Mouse (Mus musculus): Measurements from ENCODE around the gene Sumo1. TPM values are rescaled to one million over a fixed set of nuclear protein-coding genes. Genes with fewer than 3 reads are reported as not detected.

The Sumo1 gene
- polyA plus RNA-seq, 1 experiment from 2014 or later, result 333 TPM

DNA sequence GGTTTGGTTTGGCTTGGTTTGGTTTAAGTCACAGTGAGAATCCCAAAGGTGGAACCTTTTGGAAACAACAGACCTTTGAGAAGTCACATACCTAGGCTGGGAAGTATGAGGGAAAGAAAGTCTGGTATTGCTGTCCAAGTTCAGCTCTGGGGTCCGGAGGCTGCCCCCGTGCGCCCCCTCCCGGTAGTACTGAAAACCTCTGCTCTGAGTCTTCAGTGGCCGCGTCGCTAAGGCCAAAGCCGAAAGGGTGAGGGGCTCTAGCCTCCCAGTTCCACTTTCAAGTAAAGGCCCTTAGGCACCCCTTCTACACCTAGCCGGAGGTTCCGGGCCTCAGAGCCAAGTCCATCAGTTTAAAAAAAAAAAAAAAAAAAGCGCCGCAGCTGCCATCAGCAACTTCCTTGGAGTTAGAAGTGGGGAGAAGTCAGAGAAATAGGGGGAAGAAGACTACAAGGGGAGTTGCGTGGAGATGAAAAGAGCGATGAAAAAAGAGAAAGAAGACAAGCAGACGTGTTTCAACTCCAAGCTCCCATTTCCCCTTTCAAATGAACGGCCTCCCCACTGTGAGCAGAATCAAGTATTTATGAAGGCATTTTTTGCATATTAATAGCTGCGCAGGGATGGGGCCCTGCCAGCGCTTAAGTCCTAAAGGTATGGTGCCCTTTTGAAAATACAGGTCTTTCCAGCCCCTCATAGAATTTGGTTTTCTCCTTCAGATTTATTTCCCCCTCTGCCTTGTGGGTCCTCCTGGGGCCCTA is 85.8 kb downstream of the Sumo1 start:
- peaks cover 10% of the 10 kb centered on the region for H3K4me1 ChIP-seq
- 7% methylated on average over 18 of the region's 18 CpGs for WGBS

DNA sequence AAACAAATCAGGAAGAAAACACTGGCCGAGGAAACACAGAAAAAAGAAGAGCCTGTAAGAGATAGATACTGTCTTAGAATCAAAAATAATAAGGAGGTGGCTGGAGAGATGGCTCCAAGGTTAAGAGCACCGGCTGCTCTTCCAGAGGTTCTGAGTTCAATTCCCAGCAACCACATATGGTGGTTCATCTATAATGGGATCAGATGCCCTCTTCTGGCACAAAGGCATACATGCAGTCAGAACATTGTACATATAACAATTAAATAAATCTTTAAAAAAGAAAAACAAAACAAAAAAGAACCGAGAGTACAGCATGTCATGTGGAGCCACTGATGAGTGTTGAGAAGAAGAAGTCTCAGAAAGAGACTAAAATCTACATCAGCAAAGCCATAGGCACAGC is 89.8 kb downstream of the Sumo1 start:
- no peak overlapping the region for H3K27ac ChIP-seq (replicated peaks)
- H3K4me2 ChIP-seq, result no peak overlapping the region
- no peak overlapping the region for H3K4me3 ChIP-seq (replicated peaks)
- no peaks in the 10 kb centered on the region for H3K36me3 ChIP-seq
- ATAC-seq (ENCODE audit: low FRiP score), result no peak
- H3K4me1 ChIP-seq, result peaks cover 10% of the 10 kb centered on the region
- H3K27me3 ChIP-seq (replicated peaks), result no peaks in the 10 kb centered on the region
- no peaks in the 10 kb centered on the region for H3K9me3 ChIP-seq (replicated peaks)
- 82% methylated on average over 3 of the region's 3 CpGs for WGBS
- H3K9ac ChIP-seq (replicated peaks), result no peak overlapping the region

More for the DNA sequence above, 85.8 kb downstream of the Sumo1 start:
- H3K4me3 ChIP-seq (replicated peaks), result 0 out of 2 replicates have a peak overlapping the region, but pooled peaks have one; percentile 4
- H3K4me2 ChIP-seq, result peak overlapping the region; percentile 47
- no peaks in the 10 kb centered on the region for H3K27me3 ChIP-seq (replicated peaks)
- no peak overlapping the region for H3K27ac ChIP-seq (replicated peaks)
- 0 out of 2 replicates have a peak overlapping the region, but pooled peaks have one; percentile 14 for H3K9ac ChIP-seq (replicated peaks)
- no peaks in the 10 kb centered on the region for H3K9me3 ChIP-seq (replicated peaks)
- ATAC-seq (ENCODE audit: low FRiP score), result peak; percentile 63; the same call in 1 of the 2 replicates
- H3K36me3 ChIP-seq, result no peaks in the 10 kb centered on the region

DNA sequence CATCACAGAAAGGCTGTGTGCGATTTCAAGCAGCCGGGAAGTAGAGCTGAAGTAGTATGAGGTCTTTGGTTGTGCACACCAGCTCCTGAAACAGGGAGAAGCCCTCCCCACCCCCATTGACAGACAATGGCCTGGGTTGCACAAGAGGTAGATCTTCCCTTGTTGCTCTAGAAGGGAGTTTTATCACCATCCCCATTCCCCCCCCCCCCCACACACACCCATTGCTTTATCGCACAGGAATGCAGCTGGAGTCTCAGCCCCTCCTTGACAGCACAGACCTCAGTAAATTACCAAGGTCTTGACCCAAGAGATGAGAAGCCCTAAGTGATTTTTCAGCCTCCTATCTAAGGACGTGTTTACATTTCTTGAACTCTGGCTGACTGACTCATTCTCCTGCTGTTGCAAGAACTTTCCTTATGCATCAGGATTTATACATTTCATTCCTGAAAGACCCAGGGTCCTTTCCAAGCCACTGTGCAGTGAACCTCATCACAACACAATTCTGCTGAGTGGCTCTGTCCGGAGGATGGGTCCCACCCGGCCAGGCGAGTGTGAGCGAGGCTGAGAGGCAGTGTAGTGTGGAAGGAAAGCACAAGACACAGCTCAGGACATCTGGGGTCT is 90.4 kb downstream of the Sumo1 start:
- Histone ChIP-seq H3K27me3 (replicated peaks) (no peaks in the 10 kb centered on the region), H3K4me1 (peaks cover 11% of the 10 kb centered on the region), H3K36me3 (no peaks in the 10 kb centered on the region), H3K9ac (replicated peaks) (no peak overlapping the region), H3K4me3 (replicated peaks) (no peak overlapping the region), H3K27ac (replicated peaks) (no peak overlapping the region), H3K4me2 (no peak overlapping the region), H3K9me3 (replicated peaks) (no peaks in the 10 kb centered on the region)
- no peak for ATAC-seq (ENCODE audit: low FRiP score)
- 48% methylated on average over 8 of the region's 8 CpGs for WGBS

DNA sequence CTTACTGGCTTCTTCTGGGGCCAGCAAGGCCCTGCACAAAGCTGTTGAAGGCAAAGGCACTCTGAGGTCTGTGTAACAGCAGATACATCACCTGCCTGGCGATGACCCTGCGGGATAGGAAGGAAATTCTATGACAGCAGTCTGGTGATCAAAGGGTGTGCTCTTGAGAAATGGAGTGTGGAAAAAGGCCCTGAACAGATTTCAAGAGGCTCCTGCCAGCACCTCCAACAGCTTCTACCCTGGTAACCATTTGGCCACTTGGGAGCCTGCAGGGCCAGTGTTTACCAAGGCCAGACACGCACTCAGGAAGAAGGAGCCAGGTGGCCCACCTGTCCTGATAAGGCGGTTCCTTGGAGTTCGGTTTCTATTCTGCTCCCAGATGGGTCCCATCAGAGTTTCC is 91.3 kb downstream of the Sumo1 start:
- no peaks in the 10 kb centered on the region for H3K27me3 ChIP-seq (replicated peaks)
- H3K4me2 ChIP-seq, result no peak overlapping the region
- peaks cover 10% of the 10 kb centered on the region for H3K4me1 ChIP-seq
- no peak for ATAC-seq (ENCODE audit: low FRiP score)
- no peak overlapping the region for H3K4me3 ChIP-seq (replicated peaks)
- no peak overlapping the region for H3K27ac ChIP-seq (replicated peaks)
- 72% methylated on average over 5 of the region's 5 CpGs for WGBS
- no peak overlapping the region for H3K9ac ChIP-seq (replicated peaks)
- no peaks in the 10 kb centered on the region for H3K36me3 ChIP-seq
- no peaks in the 10 kb centered on the region for H3K9me3 ChIP-seq (replicated peaks)

DNA sequence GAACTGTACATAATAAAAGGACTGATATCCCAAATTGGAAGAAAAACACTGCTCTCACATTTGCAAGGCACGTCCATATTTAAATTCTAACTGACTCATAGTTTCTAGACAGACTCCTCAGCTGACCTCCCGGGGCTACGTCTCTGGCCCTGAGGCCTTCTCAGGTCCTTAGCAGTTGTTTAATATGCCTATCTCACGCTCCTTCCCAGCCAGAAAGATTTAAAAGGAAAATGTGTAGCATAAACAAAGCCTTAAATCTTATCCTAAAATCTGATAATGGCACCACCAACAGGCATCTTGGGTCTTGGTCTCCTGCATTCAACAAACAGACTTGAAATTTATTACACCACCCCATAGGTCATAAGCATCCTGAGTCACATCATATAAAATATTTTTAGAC is 91.9 kb downstream of the Sumo1 start:
- H3K4me2 ChIP-seq, result no peak overlapping the region
- H3K9me3 ChIP-seq (replicated peaks), result no peaks in the 10 kb centered on the region
- no peak overlapping the region for H3K27ac ChIP-seq (replicated peaks)
- peaks cover 15% of the 10 kb centered on the region for H3K4me1 ChIP-seq
- 86% methylated on average over 4 of the region's 4 CpGs for WGBS
- H3K36me3 ChIP-seq, result no peaks in the 10 kb centered on the region
- ATAC-seq (ENCODE audit: low FRiP score), result no peak
- H3K27me3 ChIP-seq (replicated peaks), result no peaks in the 10 kb centered on the region
- no peak overlapping the region for H3K9ac ChIP-seq (replicated peaks)
- no peak overlapping the region for H3K4me3 ChIP-seq (replicated peaks)

DNA sequence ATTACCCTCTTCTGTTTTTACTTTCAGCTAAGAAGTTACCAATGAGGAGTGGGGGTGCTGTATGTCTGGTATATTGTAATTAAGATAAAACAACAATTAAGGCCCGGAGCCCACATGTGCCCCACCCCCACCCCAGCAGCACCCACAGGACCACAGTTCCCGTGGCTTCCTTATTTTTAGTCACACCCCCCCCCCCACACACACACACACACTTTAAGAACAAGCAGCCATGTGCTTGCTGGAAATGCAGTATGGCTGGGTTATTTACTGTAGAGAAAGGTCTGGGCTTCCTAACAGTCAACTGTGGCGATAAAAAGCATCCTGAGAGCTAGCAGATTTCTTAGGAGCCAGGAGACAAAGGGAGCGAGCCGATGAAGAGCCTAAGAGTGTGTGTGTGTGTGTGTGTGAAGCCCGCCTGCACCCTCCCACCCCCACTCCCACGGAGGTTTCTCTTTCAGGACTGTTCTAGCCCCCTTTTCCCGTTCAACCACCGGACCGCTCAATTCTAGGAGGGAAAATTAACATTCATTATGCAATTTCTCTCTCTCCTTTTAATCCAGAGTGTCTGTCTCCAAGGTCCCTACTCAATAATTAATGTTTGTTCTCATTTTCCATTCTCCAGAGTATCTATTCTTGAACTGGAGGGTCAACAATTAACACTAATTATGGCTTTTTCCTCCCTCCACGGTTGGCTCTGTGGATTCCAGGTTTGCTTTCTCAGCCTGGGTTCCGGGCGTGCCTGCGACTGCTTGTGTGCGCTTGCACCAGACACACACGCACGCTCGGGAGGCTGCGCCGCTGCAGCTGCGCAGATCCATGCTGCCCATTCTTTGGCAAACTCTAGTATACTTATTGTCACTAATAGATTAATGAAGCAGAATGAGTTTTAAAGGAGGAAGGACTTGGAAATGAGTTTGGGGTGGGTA is 96.1 kb downstream of the Sumo1 start:
- H3K27ac ChIP-seq (replicated peaks), result peak overlapping the region; percentile 81
- H3K4me3 ChIP-seq (replicated peaks), result peak overlapping the region; percentile 31
- H3K4me2 ChIP-seq, result peak overlapping the region; percentile 60
- peak overlapping the region; percentile 29 for H3K9ac ChIP-seq (replicated peaks)
- no peaks in the 10 kb centered on the region for H3K36me3 ChIP-seq
- peaks cover 18% of the 10 kb centered on the region for H3K4me1 ChIP-seq
- 10% methylated on average over 21 of the region's 21 CpGs for WGBS
- peak; percentile 91 for ATAC-seq (ENCODE audit: low FRiP score)
- no peaks in the 10 kb centered on the region for H3K27me3 ChIP-seq (replicated peaks)
- no peaks in the 10 kb centered on the region for H3K9me3 ChIP-seq (replicated peaks)

DNA sequence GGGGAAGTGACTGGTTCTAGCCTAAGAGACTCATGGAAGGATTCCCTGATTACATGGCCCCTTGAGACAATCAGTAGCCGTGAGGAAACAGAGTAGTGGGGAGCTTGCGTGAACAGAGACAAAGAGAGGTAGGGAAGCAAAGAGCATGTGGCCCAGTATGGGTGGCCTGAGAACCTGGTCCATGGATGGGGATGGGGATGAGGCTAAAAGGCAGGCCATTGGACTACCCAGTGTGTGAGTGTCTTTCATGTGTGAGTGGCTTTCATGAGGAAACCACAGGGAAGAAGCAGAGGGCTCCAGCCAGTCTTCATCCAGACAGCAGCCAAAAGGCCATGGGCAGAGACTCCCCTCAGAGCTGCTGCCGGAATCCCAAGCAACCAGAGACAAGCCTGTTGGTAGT is 96.8 kb downstream of the Sumo1 start:
- Histone ChIP-seq H3K9me3 (replicated peaks) (no peaks in the 10 kb centered on the region), H3K4me1 (peaks cover 18% of the 10 kb centered on the region), H3K27me3 (replicated peaks) (no peaks in the 10 kb centered on the region), H3K36me3 (no peaks in the 10 kb centered on the region), H3K4me3 (replicated peaks) (no peak overlapping the region), H3K9ac (replicated peaks) (no peak overlapping the region), H3K4me2 (peak overlapping the region; percentile 60), H3K27ac (replicated peaks) (peak overlapping the region; percentile 81)
- WGBS, result 52% methylated on average over 3 of the region's 3 CpGs
- peak; percentile 12; the same call in 1 of the 2 replicates for ATAC-seq (ENCODE audit: low FRiP score)

DNA sequence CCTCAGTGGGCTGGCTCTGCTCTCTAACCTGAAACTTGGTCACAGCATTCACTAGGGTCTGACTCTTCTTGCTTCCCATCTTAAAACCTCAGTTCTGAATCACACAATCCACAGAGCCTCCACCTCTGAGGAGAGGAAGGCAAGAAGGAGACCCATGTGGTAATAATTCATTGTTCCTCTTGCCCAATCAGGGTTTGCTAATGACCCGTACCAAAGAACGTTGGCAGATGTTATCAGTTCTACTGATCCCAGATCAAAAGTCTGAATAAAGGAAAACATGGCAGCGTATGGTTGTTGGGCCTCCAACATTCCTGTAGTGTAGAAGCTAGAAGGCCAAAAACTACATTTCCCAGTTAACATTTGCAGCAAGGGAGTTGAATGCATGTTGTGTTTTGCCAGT is 99.1 kb downstream of the Sumo1 start:
- ATAC-seq (ENCODE audit: low FRiP score), result no peak
- Histone ChIP-seq H3K9ac (replicated peaks) (no peak overlapping the region), H3K4me2 (no peak overlapping the region), H3K27me3 (replicated peaks) (no peaks in the 10 kb centered on the region), H3K27ac (replicated peaks) (no peak overlapping the region), H3K4me1 (peaks cover 18% of the 10 kb centered on the region), H3K36me3 (no peaks in the 10 kb centered on the region), H3K9me3 (replicated peaks) (no peaks in the 10 kb centered on the region), H3K4me3 (replicated peaks) (no peak overlapping the region)
- 93% methylated on average over 3 of the region's 3 CpGs for WGBS

DNA sequence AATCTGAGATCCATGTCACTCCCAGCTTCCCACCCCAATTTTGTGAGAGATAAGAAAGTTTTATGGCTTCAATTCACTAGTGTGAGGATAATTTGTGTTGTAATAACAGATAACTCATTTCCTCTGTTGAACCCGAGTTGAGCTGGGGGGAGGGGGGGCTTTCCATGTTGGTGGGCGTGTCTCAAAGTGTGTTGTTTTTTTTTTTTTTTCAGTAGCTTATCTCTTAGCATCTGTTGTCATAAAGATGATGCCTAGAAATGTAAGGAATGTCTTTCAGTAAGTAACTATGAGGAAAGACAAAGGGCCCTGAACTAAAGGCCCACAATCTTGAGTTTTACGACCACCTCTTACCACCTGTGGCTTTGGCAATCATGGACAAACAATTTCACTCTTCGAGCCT is 99.9 kb downstream of the Sumo1 start:
- no peak for ATAC-seq (ENCODE audit: low FRiP score)
- Histone ChIP-seq H3K4me3 (replicated peaks) (no peak overlapping the region), H3K36me3 (no peaks in the 10 kb centered on the region), H3K9me3 (replicated peaks) (no peaks in the 10 kb centered on the region), H3K4me2 (no peak overlapping the region), H3K27ac (replicated peaks) (no peak overlapping the region), H3K27me3 (replicated peaks) (no peaks in the 10 kb centered on the region), H3K9ac (replicated peaks) (no peak overlapping the region), H3K4me1 (peaks cover 18% of the 10 kb centered on the region)
- WGBS, result 31% methylated on average over 4 of the region's 4 CpGs

DNA sequence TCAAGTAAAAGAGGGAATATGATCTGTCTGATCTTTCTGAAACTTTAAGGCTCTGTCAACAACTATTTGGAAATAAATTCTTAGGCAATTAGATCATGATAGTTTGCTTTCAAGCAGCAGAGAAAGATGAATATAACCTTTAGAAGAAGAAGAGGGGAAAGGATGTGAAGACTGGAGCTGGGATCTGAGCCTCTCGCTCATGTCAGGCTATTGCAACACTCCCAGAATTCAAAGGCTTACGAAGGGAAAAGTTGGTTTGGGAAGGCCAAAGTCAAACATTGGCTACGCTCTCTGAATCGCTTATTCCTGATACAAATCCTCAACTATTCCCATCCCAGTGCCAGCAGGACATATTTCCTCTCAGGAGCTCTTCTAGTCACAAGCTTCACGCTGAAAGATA is 101.3 kb downstream of the Sumo1 start:
- 94% methylated on average over 5 of the region's 5 CpGs for WGBS
- H3K4me2 ChIP-seq, result no peak overlapping the region
- H3K9me3 ChIP-seq (replicated peaks), result no peaks in the 10 kb centered on the region
- no peak overlapping the region for H3K4me3 ChIP-seq (replicated peaks)
- no peaks in the 10 kb centered on the region for H3K36me3 ChIP-seq
- ATAC-seq (ENCODE audit: low FRiP score), result no peak
- H3K27me3 ChIP-seq (replicated peaks), result no peaks in the 10 kb centered on the region
- H3K4me1 ChIP-seq, result peaks cover 8% of the 10 kb centered on the region
- no peak overlapping the region for H3K27ac ChIP-seq (replicated peaks)
- no peak overlapping the region for H3K9ac ChIP-seq (replicated peaks)

DNA sequence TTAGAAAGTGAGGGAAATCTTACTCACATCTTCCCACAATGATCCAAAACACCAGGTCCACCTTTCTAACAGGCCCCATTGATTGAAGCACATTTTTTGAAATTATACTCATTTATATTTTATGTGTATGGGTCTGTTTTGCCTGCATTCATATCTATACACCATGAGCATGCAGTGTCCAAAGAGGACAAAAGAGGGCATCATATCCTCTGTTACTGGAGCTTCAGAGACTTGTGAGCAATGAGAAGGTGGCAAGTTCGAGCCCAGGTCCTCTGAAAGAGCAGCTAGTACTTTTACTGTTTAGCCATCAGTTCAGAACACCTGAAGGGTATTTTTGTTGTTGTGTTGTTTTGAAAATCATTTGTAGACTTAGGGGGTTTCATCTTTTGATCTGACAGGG is 102.4 kb downstream of the Sumo1 start:
- no peaks in the 10 kb centered on the region for H3K4me1 ChIP-seq
- H3K27ac ChIP-seq (replicated peaks), result no peak overlapping the region
- ATAC-seq (ENCODE audit: low FRiP score), result no peak
- no peaks in the 10 kb centered on the region for H3K27me3 ChIP-seq (replicated peaks)
- 100% methylated on average over 1 of the region's 1 CpGs for WGBS
- H3K9me3 ChIP-seq (replicated peaks), result no peaks in the 10 kb centered on the region
- no peaks in the 10 kb centered on the region for H3K36me3 ChIP-seq
- no peak overlapping the region for H3K9ac ChIP-seq (replicated peaks)
- no peak overlapping the region for H3K4me3 ChIP-seq (replicated peaks)
- H3K4me2 ChIP-seq, result no peak overlapping the region

Data from neural tube, embryonic 15.5 days (tissue).